Mouse (Mus musculus): ENCODE data around the gene Tardbp. TPM values are rescaled to one million over a fixed set of nuclear protein-coding genes. Genes with fewer than 3 reads are reported as not detected.

The Tardbp gene
- polyA plus RNA-seq, 1 experiment = 276 TPM

GRCm38 (mm10) chr4:148662168-148662965, 35.5 kb upstream of the Tardbp start:
- Histone ChIP-seq H3K27ac (ENCODE audit: insufficient read depth, low read length) (no peak overlapping the region), H3K4me1 (ENCODE audit: control insufficient read depth, insufficient read depth, low read length) (no peaks in the 10 kb centered on the region), H3K27me3 (ENCODE audit: control insufficient read depth, insufficient read depth, low read length) (no peaks in the 10 kb centered on the region), H3K4me3 (replicated peaks; ENCODE audit: insufficient read depth, low read depth, low read length) (peak overlapping the region; percentile 36)
- TF ChIP-seq CTCF (IDR thresholded peaks at IDR 0.05; ENCODE audit: borderline replicate concordance, insufficient read depth, low read depth, low read length) = peak; percentile 78
- TF ChIP-seq POLR2A (IDR thresholded peaks at IDR 0.05; ENCODE audit: borderline replicate concordance, insufficient read depth, low read length) = no peak
- WGBS = 36% methylated on average over 21 of the region's 21 CpGs
- peak; percentile 50 to 70 for DNase-seq

- Histone ChIP-seq H3K4me1 (ENCODE audit: control insufficient read depth, insufficient read depth, low read length) (no peaks in the 10 kb centered on the region), H3K27me3 (ENCODE audit: control insufficient read depth, insufficient read depth, low read length) (no peaks in the 10 kb centered on the region), H3K27ac (ENCODE audit: insufficient read depth, low read length) (no peak overlapping the region), H3K4me3 (replicated peaks; ENCODE audit: insufficient read depth, low read depth, low read length) (no peak overlapping the region)
- no peak for DNase-seq
- TF ChIP-seq CTCF (IDR thresholded peaks at IDR 0.05; ENCODE audit: borderline replicate concordance, insufficient read depth, low read depth, low read length) = no peak
- TF ChIP-seq POLR2A (IDR thresholded peaks at IDR 0.05; ENCODE audit: borderline replicate concordance, insufficient read depth, low read length) = no peak
- WGBS = 74% methylated on average over 3 of the region's 3 CpGs
Observed at GRCm38 (mm10) chr4:148660174-148660573, 33.4 kb upstream of the Tardbp start.

GRCm38 (mm10) chr4:148657776-148658175, 31.0 kb upstream of the Tardbp start:
- H3K4me1 ChIP-seq (ENCODE audit: control insufficient read depth, insufficient read depth, low read length) = no peaks in the 10 kb centered on the region
- no peak for DNase-seq
- no peak overlapping the region for H3K27ac ChIP-seq (ENCODE audit: insufficient read depth, low read length)
- 89% methylated on average over 13 of the region's 13 CpGs for WGBS
- H3K4me3 ChIP-seq (replicated peaks; ENCODE audit: insufficient read depth, low read depth, low read length) = no peak overlapping the region
- no peak for TF ChIP-seq POLR2A (IDR thresholded peaks at IDR 0.05; ENCODE audit: borderline replicate concordance, insufficient read depth, low read length)
- no peak for TF ChIP-seq CTCF (IDR thresholded peaks at IDR 0.05; ENCODE audit: borderline replicate concordance, insufficient read depth, low read depth, low read length)
- H3K27me3 ChIP-seq (ENCODE audit: control insufficient read depth, insufficient read depth, low read length) = no peaks in the 10 kb centered on the region

GRCm38 (mm10) chr4:148656691-148657258, 30.0 kb upstream of the Tardbp start:
- WGBS = 57% methylated on average over 15 of the region's 15 CpGs
- DNase-seq = no peak

GRCm38 (mm10) chr4:148654701-148655398, 28.0 kb upstream of the Tardbp start:
- 89% methylated on average over 18 of the region's 18 CpGs for WGBS
- Histone ChIP-seq H3K27me3 (ENCODE audit: control insufficient read depth, insufficient read depth, low read length) (no peaks in the 10 kb centered on the region), H3K4me1 (ENCODE audit: control insufficient read depth, insufficient read depth, low read length) (peaks cover 8% of the 10 kb centered on the region), H3K4me3 (replicated peaks; ENCODE audit: insufficient read depth, low read depth, low read length) (no peak overlapping the region), H3K27ac (ENCODE audit: insufficient read depth, low read length) (no peak overlapping the region)
- peak; percentile 30 to 46 for DNase-seq
- TF ChIP-seq POLR2A (IDR thresholded peaks at IDR 0.05; ENCODE audit: borderline replicate concordance, insufficient read depth, low read length) (no peak), CTCF (IDR thresholded peaks at IDR 0.05; ENCODE audit: borderline replicate concordance, insufficient read depth, low read depth, low read length) (peak; percentile 67)

More at GRCm38 (mm10) chr4:148656691-148657258, 30.0 kb upstream of the Tardbp start:
- no peak overlapping the region for H3K4me3 ChIP-seq (replicated peaks; ENCODE audit: insufficient read depth, low read depth, low read length)
- H3K27me3 ChIP-seq (ENCODE audit: control insufficient read depth, insufficient read depth, low read length) = no peaks in the 10 kb centered on the region
- H3K4me1 ChIP-seq (ENCODE audit: control insufficient read depth, insufficient read depth, low read length) = no peaks in the 10 kb centered on the region
- H3K27ac ChIP-seq (ENCODE audit: insufficient read depth, low read length) = no peak overlapping the region
- no peak for TF ChIP-seq POLR2A (IDR thresholded peaks at IDR 0.05; ENCODE audit: borderline replicate concordance, insufficient read depth, low read length)
- TF ChIP-seq CTCF (IDR thresholded peaks at IDR 0.05; ENCODE audit: borderline replicate concordance, insufficient read depth, low read depth, low read length) = no peak

- Histone ChIP-seq H3K27ac (ENCODE audit: insufficient read depth, low read length) (no peak overlapping the region), H3K27me3 (ENCODE audit: control insufficient read depth, insufficient read depth, low read length) (no peaks in the 10 kb centered on the region), H3K4me3 (replicated peaks; ENCODE audit: insufficient read depth, low read depth, low read length) (no peak overlapping the region), H3K4me1 (ENCODE audit: control insufficient read depth, insufficient read depth, low read length) (peaks cover 8% of the 10 kb centered on the region)
- TF ChIP-seq POLR2A (IDR thresholded peaks at IDR 0.05; ENCODE audit: borderline replicate concordance, insufficient read depth, low read length) (no peak), CTCF (IDR thresholded peaks at IDR 0.05; ENCODE audit: borderline replicate concordance, insufficient read depth, low read depth, low read length) (no peak)
- 16% methylated on average over 9 of the region's 9 CpGs for WGBS
- DNase-seq = peak; percentile 80 to 84
Observed at GRCm38 (mm10) chr4:148651045-148651444, 24.2 kb upstream of the Tardbp start.

- Histone ChIP-seq H3K4me3 (replicated peaks; ENCODE audit: insufficient read depth, low read depth, low read length) (no peak overlapping the region), H3K27me3 (ENCODE audit: control insufficient read depth, insufficient read depth, low read length) (no peaks in the 10 kb centered on the region), H3K4me1 (ENCODE audit: control insufficient read depth, insufficient read depth, low read length) (peaks cover 8% of the 10 kb centered on the region), H3K27ac (ENCODE audit: insufficient read depth, low read length) (no peak overlapping the region)
- DNase-seq = no peak
- 86% methylated on average over 3 of the region's 3 CpGs for WGBS
- TF ChIP-seq CTCF (IDR thresholded peaks at IDR 0.05; ENCODE audit: borderline replicate concordance, insufficient read depth, low read depth, low read length) (no peak), POLR2A (IDR thresholded peaks at IDR 0.05; ENCODE audit: borderline replicate concordance, insufficient read depth, low read length) (no peak)
Observed at GRCm38 (mm10) chr4:148649309-148649708, 22.5 kb upstream of the Tardbp start.

All from cerebellum, adult 2 months (tissue).